Comparison of ENCODE assay signal across 14 mouse cellular contexts in genomic region chr19:53464135-53464534, GRCm38 (mm10).
DNase-seq lines count a peak whose midpoint lies in the region; ATAC-seq lines count a peak whose summit lies in the region.
"Had no signal": no experiment of that assay in that cellular context is flagged by ENCODE, and none has a peak within 500 bp of the region (broad histone marks: within the 10 kb centered on the region; RNA-seq: fewer than 3 reads in every experiment).

No protein-coding gene starts in this region.

- H3K27ac ChIP-seq in heart, embryonic 16.5 days (ENCODE audit: low read length): peak overlapping the region; percentile 44; the same call in 1 of the 2 replicates
- H3K27ac ChIP-seq in liver, embryonic 16.5 days (ENCODE audit: low read length): peak overlapping the region; percentile 74
- H3K27ac ChIP-seq in intestine, embryonic 15.5 days: no peak overlapping the region
- H3K27ac ChIP-seq: hindbrain, embryonic 12.5 days; limb, embryonic 10.5 days; midbrain, embryonic 13.5 days; neural tube, embryonic 12.5 days had no signal

- H3K9me3 ChIP-seq in heart, embryonic 16.5 days (replicated peaks; ENCODE audit: control insufficient read depth, low read length): peaks cover 13% of the 10 kb centered on the region
- H3K9me3 ChIP-seq in liver, embryonic 16.5 days (replicated peaks; ENCODE audit: control insufficient read depth, low read length): 0 out of 2 replicates have a peak, but pooled peaks cover 2% of the 10 kb centered on the region
- H3K9me3 ChIP-seq in intestine, embryonic 15.5 days: no peaks in the 10 kb centered on the region
- H3K9me3 ChIP-seq: hindbrain, embryonic 12.5 days; limb, embryonic 10.5 days had no signal

- DNase-seq in heart, postnatal 4 days: no peak
- peak; percentile 28 for DNase-seq in thymus, postnatal 14 days
- no peak for DNase-seq in thymus, postnatal 10 days (ENCODE audit: low spot score in 2 of 2)
- no peak for DNase-seq in Muller cell, postnatal 12 days (ENCODE audit: inconsistent ontology term)
- DNase-seq: adrenal gland, adult 8-10 months; kidney, adult 2 months had no signal

- 62% methylated on average over 3 of the region's 3 CpGs for WGBS in heart, embryonic 16.5 days
- WGBS in liver, embryonic 16.5 days (ENCODE audit: insufficient replicate concordance): 27% methylated on average over 3 of the region's 3 CpGs
- 72% methylated on average over 3 of the region's 3 CpGs for WGBS in intestine, embryonic 15.5 days

- H3K4me1 ChIP-seq in heart, embryonic 16.5 days (ENCODE audit: control insufficient read depth, insufficient read depth, low read length): peaks cover 5% of the 10 kb centered on the region; the same call in 1 of the 2 replicates
- H3K4me1 ChIP-seq in liver, embryonic 16.5 days (ENCODE audit: control insufficient read depth, low read depth, low read length): no peaks in the 10 kb centered on the region
- H3K4me1 ChIP-seq in intestine, embryonic 15.5 days (replicated peaks): peaks cover 7% of the 10 kb centered on the region

- no peaks in the 10 kb centered on the region for H3K36me3 ChIP-seq in heart, embryonic 16.5 days (ENCODE audit: control insufficient read depth, insufficient read depth)
- H3K36me3 ChIP-seq in liver, embryonic 16.5 days (ENCODE audit: control insufficient read depth, insufficient read depth): no peaks in the 10 kb centered on the region
- H3K36me3 ChIP-seq in intestine, embryonic 15.5 days: no peaks in the 10 kb centered on the region
- H3K36me3 ChIP-seq: hindbrain, embryonic 12.5 days; limb, embryonic 10.5 days; midbrain, embryonic 13.5 days; neural tube, embryonic 12.5 days had no signal

- H3K4me3 ChIP-seq in heart, embryonic 16.5 days (ENCODE audit: low read length): 0 out of 2 replicates have a peak overlapping the region, but pooled peaks have one; percentile 1
- peak overlapping the region; percentile 22; the same call in 1 of the 2 replicates for H3K4me3 ChIP-seq in liver, embryonic 16.5 days (ENCODE audit: low read depth, low read length)
- H3K4me3 ChIP-seq in intestine, embryonic 15.5 days (replicated peaks): no peak overlapping the region
- H3K4me3 ChIP-seq: hindbrain, embryonic 12.5 days; limb, embryonic 10.5 days; midbrain, embryonic 13.5 days; neural tube, embryonic 12.5 days had no signal

- H3K9ac ChIP-seq in heart, embryonic 16.5 days (ENCODE audit: low read length): no peak overlapping the region; the same call in 1 of the 2 replicates
- peak overlapping the region; percentile 24; the same call in 1 of the 2 replicates for H3K9ac ChIP-seq in liver, embryonic 16.5 days (ENCODE audit: low read depth, low read length)
- no peak overlapping the region for H3K9ac ChIP-seq in intestine, embryonic 15.5 days
- H3K9ac ChIP-seq: hindbrain, embryonic 12.5 days; midbrain, embryonic 13.5 days; neural tube, embryonic 12.5 days had no signal

- H3K27me3 ChIP-seq in heart, embryonic 16.5 days (ENCODE audit: control insufficient read depth, insufficient read depth, low read length): no peaks in the 10 kb centered on the region
- H3K27me3 ChIP-seq in liver, embryonic 16.5 days (ENCODE audit: control insufficient read depth, insufficient read depth, low read depth, low read length): no peaks in the 10 kb centered on the region
- H3K27me3 ChIP-seq in intestine, embryonic 15.5 days (replicated peaks): no peaks in the 10 kb centered on the region
- H3K27me3 ChIP-seq: midbrain, embryonic 13.5 days; neural tube, embryonic 12.5 days had no signal

- H3K4me2 ChIP-seq in heart, embryonic 16.5 days (ENCODE audit: low read depth, low read length): no peak overlapping the region
- 0 out of 2 replicates have a peak overlapping the region, but pooled peaks have one; percentile 6 for H3K4me2 ChIP-seq in liver, embryonic 16.5 days (ENCODE audit: low read depth, low read length)
- no peak overlapping the region for H3K4me2 ChIP-seq in intestine, embryonic 15.5 days (replicated peaks)
- H3K4me2 ChIP-seq: hindbrain, embryonic 12.5 days; midbrain, embryonic 13.5 days; neural tube, embryonic 12.5 days had no signal

- no peak for ATAC-seq in heart, embryonic 16.5 days (replicated peaks; ENCODE audit: extremely low read depth, insufficient read depth, low FRiP score)
- no peak for ATAC-seq in liver, embryonic 16.5 days (ENCODE audit: low read depth)
- no peak for ATAC-seq in intestine, embryonic 15.5 days
- ATAC-seq: forebrain, embryonic 14.5 days; midbrain, embryonic 13.5 days had no signal
